Mouse (Mus musculus): ENCODE results near the gene Ttll1. TPM values are rescaled to one million over a fixed set of nuclear protein-coding genes. Genes with fewer than 3 reads are reported as not detected.
A peak's percentile ranks its signal among the peaks of the same experiment; 100 is the strongest.

Gene Ttll1
- total and polyA plus RNA-seq, 2 experiments from 2014 or later = 10.7 to 25.7 TPM

- Histone ChIP-seq H3K36me3 (replicated peaks; ENCODE audit: control insufficient read depth, insufficient read depth, low read length) (no peaks in the 10 kb centered on the region), H3K4me3 (ENCODE audit: low read depth, low read length) (peak overlapping the region; percentile 28), H3K4me2 (ENCODE audit: low read depth, low read length) (peak overlapping the region; percentile 93), H3K27ac (ENCODE audit: low read depth) (peak overlapping the region; percentile 97), H3K4me1 (ENCODE audit: control insufficient read depth, insufficient read depth) (peaks cover 58% of the 10 kb centered on the region), H3K9me3 (replicated peaks; ENCODE audit: control insufficient read depth, low read length) (no peaks in the 10 kb centered on the region), H3K9ac (replicated peaks; ENCODE audit: low read depth, low read length) (peak overlapping the region; percentile 52), H3K27me3 (ENCODE audit: control insufficient read depth, insufficient read depth, low read length) (no peaks in the 10 kb centered on the region)
- TF ChIP-seq EP300 (IDR thresholded peaks at IDR 0.05; ENCODE audit: low read depth) (no peak), CTCF (IDR thresholded peaks at IDR 0.05; ENCODE audit: low read depth) (no peak)
- DNase-seq (ENCODE audit: low spot score) (no peak), ATAC-seq (ENCODE audit: insufficient read depth, low read depth) (no peak)
- WGBS = 56% methylated on average over 3 of the region's 3 CpGs
These were observed 13.6 kb upstream of the Ttll1 start for GRCm38 (mm10) chr15:83524333-83524729.

GRCm38 (mm10) chr15:83523638-83524332, 13.1 kb upstream of the Ttll1 start:
- H3K27me3 ChIP-seq (ENCODE audit: control insufficient read depth, insufficient read depth, low read length) = no peaks in the 10 kb centered on the region
- peak; percentile 93 for DNase-seq (ENCODE audit: low spot score)
- peak overlapping the region; percentile 93 for H3K4me2 ChIP-seq (ENCODE audit: low read depth, low read length)
- H3K27ac ChIP-seq (ENCODE audit: low read depth) = peak overlapping the region; percentile 97
- H3K9me3 ChIP-seq (replicated peaks; ENCODE audit: control insufficient read depth, low read length) = no peaks in the 10 kb centered on the region
- H3K4me3 ChIP-seq (ENCODE audit: low read depth, low read length) = peak overlapping the region; percentile 28
- TF ChIP-seq CTCF (IDR thresholded peaks at IDR 0.05; ENCODE audit: low read depth) = no peak
- peak; percentile 88 for TF ChIP-seq EP300 (IDR thresholded peaks at IDR 0.05; ENCODE audit: low read depth)
- peak; percentile 87 for ATAC-seq (ENCODE audit: insufficient read depth, low read depth)
- peak overlapping the region; percentile 52 for H3K9ac ChIP-seq (replicated peaks; ENCODE audit: low read depth, low read length)
- H3K4me1 ChIP-seq (ENCODE audit: control insufficient read depth, insufficient read depth) = peaks cover 52% of the 10 kb centered on the region
- WGBS = 21% methylated on average over 14 of the region's 14 CpGs
- no peaks in the 10 kb centered on the region for H3K36me3 ChIP-seq (replicated peaks; ENCODE audit: control insufficient read depth, insufficient read depth, low read length)

- Histone ChIP-seq H3K4me1 (ENCODE audit: control insufficient read depth, insufficient read depth) (peaks cover 46% of the 10 kb centered on the region), H3K4me3 (ENCODE audit: low read depth, low read length) (no peak overlapping the region), H3K4me2 (ENCODE audit: low read depth, low read length) (0 out of 2 replicates have a peak overlapping the region, but pooled peaks have one; percentile 93), H3K27ac (ENCODE audit: low read depth) (peak overlapping the region; percentile 97), H3K27me3 (ENCODE audit: control insufficient read depth, insufficient read depth, low read length) (no peaks in the 10 kb centered on the region), H3K9ac (replicated peaks; ENCODE audit: low read depth, low read length) (0 out of 2 replicates have a peak overlapping the region, but pooled peaks have one; percentile 19), H3K9me3 (replicated peaks; ENCODE audit: control insufficient read depth, low read length) (no peaks in the 10 kb centered on the region), H3K36me3 (replicated peaks; ENCODE audit: control insufficient read depth, insufficient read depth, low read length) (no peaks in the 10 kb centered on the region)
- DNase-seq (ENCODE audit: low spot score) (peak; percentile 81), ATAC-seq (ENCODE audit: insufficient read depth, low read depth) (peak; percentile 46)
- no peak for TF ChIP-seq EP300 (IDR thresholded peaks at IDR 0.05; ENCODE audit: low read depth)
- WGBS = 2% methylated on average over 7 of the region's 7 CpGs
These were observed 12.5 kb upstream of the Ttll1 start for GRCm38 (mm10) chr15:83523196-83523595.

- H3K36me3 ChIP-seq (replicated peaks; ENCODE audit: control insufficient read depth, insufficient read depth, low read length) = no peaks in the 10 kb centered on the region
- H3K9ac ChIP-seq (replicated peaks; ENCODE audit: low read depth, low read length) = no peak overlapping the region
- H3K4me3 ChIP-seq (ENCODE audit: low read depth, low read length) = no peak overlapping the region
- TF ChIP-seq EP300 (IDR thresholded peaks at IDR 0.05; ENCODE audit: low read depth) = no peak
- no peak for TF ChIP-seq CTCF (IDR thresholded peaks at IDR 0.05; ENCODE audit: low read depth)
- H3K27ac ChIP-seq (ENCODE audit: low read depth) = no peak overlapping the region
- no peak for DNase-seq (ENCODE audit: low spot score)
- no peak overlapping the region for H3K4me2 ChIP-seq (ENCODE audit: low read depth, low read length)
- WGBS = 80% methylated on average over 6 of the region's 6 CpGs
- H3K9me3 ChIP-seq (replicated peaks; ENCODE audit: control insufficient read depth, low read length) = no peaks in the 10 kb centered on the region
- H3K4me1 ChIP-seq (ENCODE audit: control insufficient read depth, insufficient read depth) = peaks cover 33% of the 10 kb centered on the region
- H3K27me3 ChIP-seq (ENCODE audit: control insufficient read depth, insufficient read depth, low read length) = no peaks in the 10 kb centered on the region
- no peak for ATAC-seq (ENCODE audit: insufficient read depth, low read depth)
These were observed 10.2 kb upstream of the Ttll1 start for GRCm38 (mm10) chr15:83520861-83521382.

- Histone ChIP-seq H3K27ac (ENCODE audit: low read depth) (no peak overlapping the region), H3K27me3 (ENCODE audit: control insufficient read depth, insufficient read depth, low read length) (no peaks in the 10 kb centered on the region), H3K4me1 (ENCODE audit: control insufficient read depth, insufficient read depth) (peaks cover 12% of the 10 kb centered on the region)
These were observed 7.7 kb upstream of the Ttll1 start for GRCm38 (mm10) chr15:83518215-83519048.

More at GRCm38 (mm10) chr15:83518215-83519048, 7.7 kb upstream of the Ttll1 start:
- Histone ChIP-seq H3K9ac (replicated peaks; ENCODE audit: low read depth, low read length) (no peak overlapping the region), H3K9me3 (replicated peaks; ENCODE audit: control insufficient read depth, low read length) (no peaks in the 10 kb centered on the region), H3K4me2 (ENCODE audit: low read depth, low read length) (peak overlapping the region; percentile 32; the same call in 1 of the 2 replicates), H3K36me3 (replicated peaks; ENCODE audit: control insufficient read depth, insufficient read depth, low read length) (no peaks in the 10 kb centered on the region), H3K4me3 (ENCODE audit: low read depth, low read length) (no peak overlapping the region)
- TF ChIP-seq CTCF (IDR thresholded peaks at IDR 0.05; ENCODE audit: low read depth) (peak; percentile 90), EP300 (IDR thresholded peaks at IDR 0.05; ENCODE audit: low read depth) (no peak)
- DNase-seq (ENCODE audit: low spot score) = peak; percentile 83
- 25% methylated on average over 20 of the region's 20 CpGs for WGBS
- ATAC-seq (ENCODE audit: insufficient read depth, low read depth) = peak; percentile 78

All from heart, postnatal 0 days (tissue).